Mouse (Mus musculus): ENCODE measurements at regions not wholly inside any gene's neighbourhood (a gene's known extent, or its start where the extent isn't known, plus 50 kb on each side); places are given as distances from the start of the nearest gene placed in this dataset.
A peak's percentile ranks its signal among the peaks of the same experiment; 100 is the strongest.

DNA sequence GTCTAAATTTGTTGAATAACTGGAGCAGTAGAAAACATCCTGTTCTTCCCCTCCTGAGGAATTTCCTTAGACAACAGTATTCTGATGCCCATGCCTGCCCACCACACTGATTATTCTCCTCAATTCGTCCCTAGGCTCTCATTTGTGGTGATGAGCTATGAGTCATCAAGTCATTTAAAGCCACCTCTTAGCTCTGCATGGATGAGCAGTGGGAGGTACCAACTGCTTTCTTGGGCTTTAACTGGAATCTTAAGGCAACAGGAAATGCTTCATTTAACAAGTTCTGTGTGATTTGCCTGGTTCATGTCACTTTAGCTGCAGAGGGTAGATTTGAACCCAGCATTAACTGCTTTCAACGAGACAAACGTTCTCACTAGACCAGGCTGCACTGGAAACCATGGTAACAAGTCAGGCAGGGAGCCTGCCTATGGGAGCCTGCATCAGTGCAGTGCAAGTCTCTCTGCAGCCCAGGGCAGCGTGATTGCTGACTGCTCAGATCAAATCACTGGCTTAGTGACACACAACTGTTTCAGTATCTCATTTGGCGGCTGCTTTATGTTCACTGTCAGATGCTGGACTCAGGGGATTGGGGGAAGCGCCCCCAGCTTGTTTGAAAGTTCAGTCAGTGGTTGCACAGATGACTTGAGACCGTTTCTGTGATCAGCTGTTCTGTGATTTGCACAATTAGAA is 273.5 kb upstream of the Tle4 start:
- Histone ChIP-seq H3K36me3 (no peaks in the 10 kb centered on the region), H3K4me2 (no peak overlapping the region), H3K4me3 (no peak overlapping the region), H3K9me3 (no peaks in the 10 kb centered on the region), H3K9ac (no peak overlapping the region), H3K4me1 (peaks cover 7% of the 10 kb centered on the region), H3K27me3 (replicated peaks) (peaks cover 5% of the 10 kb centered on the region; the same call in 1 of the 2 replicates), H3K27ac (replicated peaks) (no peak overlapping the region)
- 16% methylated on average over 7 of the region's 7 CpGs for WGBS
- no peak for ATAC-seq (ENCODE audit: extremely low read depth, insufficient number of reproducible peaks, low FRiP score, low TSS enrichment)

DNA sequence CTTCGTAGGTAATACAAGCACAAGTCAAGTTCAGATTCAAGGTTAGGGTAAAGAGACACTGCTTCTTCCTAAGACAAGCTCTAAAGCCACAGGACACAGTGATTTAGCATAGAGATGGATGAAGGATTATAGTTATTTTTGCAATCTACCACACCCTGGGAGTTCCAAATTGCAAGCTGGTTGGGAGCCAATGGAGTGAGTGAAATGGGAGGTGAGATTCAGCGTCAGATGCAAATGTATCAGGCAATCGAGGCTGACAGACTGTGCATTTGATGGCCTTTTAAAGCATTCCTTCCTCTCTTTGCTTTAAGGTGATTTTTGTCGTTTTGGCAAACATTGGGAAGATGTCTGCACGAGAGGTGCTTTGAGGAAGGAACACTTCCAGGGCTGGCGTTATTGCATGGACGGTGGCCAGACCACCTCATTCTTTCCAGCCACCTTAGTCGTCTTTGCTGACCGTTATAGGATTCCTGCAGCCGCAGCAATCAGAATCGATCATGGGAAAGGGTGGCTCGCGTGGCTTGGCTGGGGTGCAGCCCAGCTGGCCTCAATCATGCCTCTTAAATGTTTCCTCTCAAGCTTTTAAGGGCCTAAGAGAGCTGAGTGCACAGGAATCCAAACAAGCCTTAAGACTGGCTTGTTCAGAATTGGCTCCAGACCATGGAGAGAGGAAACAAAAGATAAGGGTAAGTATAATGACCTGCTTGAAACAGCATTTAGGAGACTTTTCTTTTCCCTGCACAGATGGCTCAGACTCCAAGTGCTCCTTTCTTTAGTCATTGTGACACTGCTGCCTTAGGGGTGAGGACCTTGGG is 265.0 kb upstream of the Tle4 start:
- 37% methylated on average over 13 of the region's 13 CpGs for WGBS
- peaks cover 6% of the 10 kb centered on the region; the same call in 1 of the 2 replicates for H3K9me3 ChIP-seq
- no peak for ATAC-seq (ENCODE audit: extremely low read depth, insufficient number of reproducible peaks, low FRiP score, low TSS enrichment)

DNA sequence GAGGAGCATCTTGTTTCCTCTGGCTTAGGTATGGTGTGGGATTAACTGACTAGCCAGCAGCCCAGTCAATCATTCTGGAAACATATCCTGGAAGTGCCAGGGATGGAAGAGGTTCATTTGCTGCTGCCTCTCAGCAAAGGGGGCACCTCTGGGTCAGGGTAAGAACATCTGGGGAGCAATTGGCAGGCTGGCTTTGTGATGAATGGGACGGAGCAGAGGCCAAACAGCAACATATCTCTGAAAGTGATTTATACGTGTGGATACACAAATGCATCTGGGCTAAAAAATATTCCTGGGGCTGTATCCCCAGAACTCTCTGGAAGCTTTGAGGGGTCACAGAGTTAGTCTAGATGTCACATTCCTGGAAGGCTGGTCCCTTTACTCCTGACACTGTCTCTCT is 257.2 kb upstream of the Tle4 start:
- 65% methylated on average over 2 of the region's 2 CpGs for WGBS
- no peak for ATAC-seq (ENCODE audit: extremely low read depth, insufficient number of reproducible peaks, low FRiP score, low TSS enrichment)

More for the DNA sequence above, 265.0 kb upstream of the Tle4 start:
- Histone ChIP-seq H3K4me2 (no peak overlapping the region), H3K9ac (no peak overlapping the region), H3K4me1 (peaks cover 11% of the 10 kb centered on the region), H3K27ac (replicated peaks) (no peak overlapping the region), H3K36me3 (no peaks in the 10 kb centered on the region), H3K27me3 (replicated peaks) (0 out of 2 replicates have a peak, but pooled peaks cover 7% of the 10 kb centered on the region), H3K4me3 (no peak overlapping the region)

DNA sequence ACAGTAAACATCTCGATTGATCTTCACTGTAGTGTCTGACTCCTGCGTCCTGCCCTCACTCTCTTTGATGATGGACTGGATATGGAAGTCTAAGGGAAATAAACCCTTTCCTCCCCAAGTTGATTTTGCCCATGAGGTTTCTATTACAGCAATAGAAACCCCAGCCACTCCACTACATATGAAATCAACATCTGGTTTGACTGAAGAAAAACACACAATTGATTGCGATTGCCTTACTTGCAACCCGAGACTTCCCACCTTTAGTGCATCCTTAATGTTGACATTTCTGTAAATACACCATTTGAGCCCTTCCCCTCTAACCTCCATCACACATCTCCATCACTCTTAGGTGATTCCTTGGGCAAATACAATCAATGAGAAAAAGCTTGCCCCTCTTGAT is 255.6 kb upstream of the Tle4 start:
- H3K27me3 ChIP-seq (replicated peaks) = no peaks in the 10 kb centered on the region

More for the DNA sequence above, 257.2 kb upstream of the Tle4 start:
- Histone ChIP-seq H3K27ac (replicated peaks) (no peak overlapping the region), H3K4me1 (no peaks in the 10 kb centered on the region), H3K9me3 (peaks cover 5% of the 10 kb centered on the region; the same call in 1 of the 2 replicates), H3K36me3 (no peaks in the 10 kb centered on the region), H3K4me3 (no peak overlapping the region), H3K9ac (no peak overlapping the region), H3K27me3 (replicated peaks) (no peaks in the 10 kb centered on the region), H3K4me2 (no peak overlapping the region)

DNA sequence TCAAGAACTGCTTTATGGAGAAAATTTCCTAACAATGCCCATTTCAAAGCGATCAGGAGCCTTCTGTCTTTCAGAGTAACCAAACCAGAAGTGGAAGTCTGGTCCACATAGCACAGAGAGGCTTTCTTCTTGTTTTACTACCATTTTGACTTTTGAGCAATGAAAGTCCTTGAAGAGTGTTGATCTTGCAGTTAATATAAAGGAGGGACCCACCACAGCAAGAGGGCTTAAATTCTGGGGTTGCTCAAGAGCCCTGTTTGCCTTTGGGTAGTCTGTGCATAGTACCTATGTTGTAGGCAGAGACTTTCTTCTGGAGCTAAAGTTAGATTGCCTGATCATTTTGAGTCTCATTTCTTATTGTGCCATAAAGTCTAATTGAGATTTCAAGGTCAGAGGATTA is 251.7 kb upstream of the Tle4 start:
- no peak for ATAC-seq (ENCODE audit: extremely low read depth, insufficient number of reproducible peaks, low FRiP score, low TSS enrichment)

More for the DNA sequence above, 255.6 kb upstream of the Tle4 start:
- H3K9ac ChIP-seq = no peak overlapping the region
- no peak for ATAC-seq (ENCODE audit: extremely low read depth, insufficient number of reproducible peaks, low FRiP score, low TSS enrichment)
- no peak overlapping the region for H3K4me3 ChIP-seq
- WGBS = 79% methylated on average over 4 of the region's 4 CpGs
- no peaks in the 10 kb centered on the region for H3K9me3 ChIP-seq
- no peak overlapping the region for H3K27ac ChIP-seq (replicated peaks)
- no peak overlapping the region for H3K4me2 ChIP-seq
- H3K36me3 ChIP-seq = no peaks in the 10 kb centered on the region
- no peaks in the 10 kb centered on the region for H3K4me1 ChIP-seq

DNA sequence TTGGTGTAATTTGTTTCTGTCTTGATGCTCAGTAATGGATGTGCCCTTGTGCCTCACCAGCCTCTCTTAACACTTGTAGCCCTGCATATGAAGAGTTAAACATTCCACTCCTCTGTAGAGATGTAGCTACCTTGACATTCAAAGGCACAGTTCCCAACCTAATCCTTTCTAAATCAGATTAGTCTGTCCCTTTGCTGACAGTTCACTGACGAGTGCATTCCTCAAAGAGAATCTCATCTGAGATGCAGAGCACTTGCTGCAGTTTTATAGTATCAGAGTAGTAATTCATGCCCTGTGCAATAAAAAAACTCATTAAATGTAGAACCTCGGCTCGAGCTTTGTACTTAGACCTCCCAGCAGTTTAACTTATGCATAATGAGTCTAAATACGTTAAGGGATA is 249.3 kb upstream of the Tle4 start:
- 0 out of 2 replicates have a peak, but pooled peaks cover 6% of the 10 kb centered on the region for H3K27me3 ChIP-seq (replicated peaks)

More for the DNA sequence above, 251.7 kb upstream of the Tle4 start:
- 76% methylated on average over 1 of the region's 1 CpGs for WGBS
- Histone ChIP-seq H3K4me3 (no peak overlapping the region), H3K9ac (no peak overlapping the region), H3K4me2 (no peak overlapping the region), H3K27ac (replicated peaks) (no peak overlapping the region), H3K36me3 (no peaks in the 10 kb centered on the region), H3K4me1 (no peaks in the 10 kb centered on the region), H3K9me3 (no peaks in the 10 kb centered on the region), H3K27me3 (replicated peaks) (0 out of 2 replicates have a peak, but pooled peaks cover 6% of the 10 kb centered on the region)

DNA sequence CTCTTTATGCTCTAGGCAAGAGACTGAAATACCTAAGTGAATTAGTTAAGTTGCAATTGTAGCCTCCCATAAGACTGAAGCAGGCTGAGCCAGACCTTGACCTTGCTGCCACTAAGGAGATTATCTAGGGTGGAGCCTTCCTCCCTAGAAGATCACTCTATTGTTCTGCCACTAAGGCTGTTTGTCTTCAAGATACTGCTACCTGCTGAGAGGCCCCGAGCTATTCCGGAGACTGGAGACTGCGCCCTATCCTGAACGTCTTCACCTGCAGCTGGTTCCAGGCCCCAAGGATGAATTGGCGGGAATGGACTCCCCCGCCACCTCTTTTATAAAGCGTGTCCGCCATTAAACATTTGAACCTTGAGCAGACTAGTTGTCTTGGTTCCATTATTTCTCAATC is 237.8 kb upstream of the Tle4 start:
- no peak overlapping the region for H3K4me2 ChIP-seq
- no peaks in the 10 kb centered on the region for H3K36me3 ChIP-seq
- H3K9me3 ChIP-seq = no peaks in the 10 kb centered on the region
- WGBS = 67% methylated on average over 8 of the region's 8 CpGs
- H3K27ac ChIP-seq (replicated peaks) = no peak overlapping the region
- H3K4me1 ChIP-seq = no peaks in the 10 kb centered on the region
- ATAC-seq (ENCODE audit: extremely low read depth, insufficient number of reproducible peaks, low FRiP score, low TSS enrichment) = no peak
- no peak overlapping the region for H3K9ac ChIP-seq
- no peak overlapping the region for H3K4me3 ChIP-seq
- no peaks in the 10 kb centered on the region for H3K27me3 ChIP-seq (replicated peaks)

More for the DNA sequence above, 249.3 kb upstream of the Tle4 start:
- Histone ChIP-seq H3K9ac (no peak overlapping the region), H3K27ac (replicated peaks) (no peak overlapping the region), H3K4me3 (no peak overlapping the region), H3K4me1 (no peaks in the 10 kb centered on the region), H3K4me2 (no peak overlapping the region), H3K36me3 (no peaks in the 10 kb centered on the region), H3K9me3 (no peaks in the 10 kb centered on the region)
- no peak for ATAC-seq (ENCODE audit: extremely low read depth, insufficient number of reproducible peaks, low FRiP score, low TSS enrichment)
- WGBS = 55% methylated on average over 4 of the region's 4 CpGs

DNA sequence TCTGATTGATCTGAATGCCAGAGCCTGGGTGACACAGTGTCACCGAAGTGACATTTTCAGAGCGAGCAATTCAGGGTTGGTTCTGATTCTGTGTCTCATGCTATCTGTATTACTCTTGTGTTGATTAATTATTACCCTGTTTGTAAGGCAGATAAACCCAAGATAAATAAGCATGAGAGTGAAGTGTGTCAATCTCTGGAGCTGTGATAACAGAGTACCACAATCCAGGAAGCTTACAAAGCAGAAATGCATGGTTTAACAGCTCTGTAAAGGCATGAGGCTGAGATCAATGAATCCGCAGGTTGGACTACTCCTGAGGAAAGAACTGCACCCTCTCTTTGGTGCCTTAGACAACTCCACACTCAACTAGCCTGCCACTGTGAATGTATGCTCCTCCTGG is 218.5 kb upstream of the Tle4 start:
- Histone ChIP-seq H3K4me3 (no peak overlapping the region), H3K9ac (no peak overlapping the region), H3K27ac (replicated peaks) (no peak overlapping the region), H3K4me1 (no peaks in the 10 kb centered on the region), H3K9me3 (no peaks in the 10 kb centered on the region), H3K4me2 (no peak overlapping the region), H3K27me3 (replicated peaks) (no peaks in the 10 kb centered on the region), H3K36me3 (no peaks in the 10 kb centered on the region)
- ATAC-seq (ENCODE audit: extremely low read depth, insufficient number of reproducible peaks, low FRiP score, low TSS enrichment) = no peak
- WGBS = 56% methylated on average over 3 of the region's 3 CpGs

DNA sequence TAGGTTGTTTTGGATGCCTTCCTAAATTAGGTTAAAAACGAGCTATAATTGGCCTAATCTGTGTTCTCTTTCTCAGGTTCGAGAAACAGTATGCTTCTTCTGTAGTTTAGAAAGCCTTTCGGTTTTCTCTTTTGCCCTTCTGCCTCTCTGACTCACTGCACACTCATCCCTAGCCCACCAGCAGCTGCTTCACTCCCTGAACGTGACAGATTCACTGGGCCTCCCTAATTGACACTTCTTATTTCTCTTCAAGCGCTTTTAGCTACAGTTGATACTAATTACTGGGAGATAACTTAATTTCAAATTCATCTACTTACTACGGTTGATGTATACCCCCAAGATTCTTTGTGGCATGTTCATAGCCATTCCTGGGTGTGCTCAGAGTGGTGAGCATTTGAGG is 208.9 kb upstream of the Tle4 start:
- peaks cover 15% of the 10 kb centered on the region for H3K4me1 ChIP-seq
- no peak overlapping the region for H3K4me2 ChIP-seq
- H3K27me3 ChIP-seq (replicated peaks) = peaks cover 44% of the 10 kb centered on the region
- no peak overlapping the region for H3K9ac ChIP-seq
- H3K4me3 ChIP-seq = no peak overlapping the region
- 65% methylated on average over 6 of the region's 6 CpGs for WGBS
- no peak overlapping the region for H3K27ac ChIP-seq (replicated peaks)
- H3K9me3 ChIP-seq = no peaks in the 10 kb centered on the region
- no peak for ATAC-seq (ENCODE audit: extremely low read depth, insufficient number of reproducible peaks, low FRiP score, low TSS enrichment)
- no peaks in the 10 kb centered on the region for H3K36me3 ChIP-seq

DNA sequence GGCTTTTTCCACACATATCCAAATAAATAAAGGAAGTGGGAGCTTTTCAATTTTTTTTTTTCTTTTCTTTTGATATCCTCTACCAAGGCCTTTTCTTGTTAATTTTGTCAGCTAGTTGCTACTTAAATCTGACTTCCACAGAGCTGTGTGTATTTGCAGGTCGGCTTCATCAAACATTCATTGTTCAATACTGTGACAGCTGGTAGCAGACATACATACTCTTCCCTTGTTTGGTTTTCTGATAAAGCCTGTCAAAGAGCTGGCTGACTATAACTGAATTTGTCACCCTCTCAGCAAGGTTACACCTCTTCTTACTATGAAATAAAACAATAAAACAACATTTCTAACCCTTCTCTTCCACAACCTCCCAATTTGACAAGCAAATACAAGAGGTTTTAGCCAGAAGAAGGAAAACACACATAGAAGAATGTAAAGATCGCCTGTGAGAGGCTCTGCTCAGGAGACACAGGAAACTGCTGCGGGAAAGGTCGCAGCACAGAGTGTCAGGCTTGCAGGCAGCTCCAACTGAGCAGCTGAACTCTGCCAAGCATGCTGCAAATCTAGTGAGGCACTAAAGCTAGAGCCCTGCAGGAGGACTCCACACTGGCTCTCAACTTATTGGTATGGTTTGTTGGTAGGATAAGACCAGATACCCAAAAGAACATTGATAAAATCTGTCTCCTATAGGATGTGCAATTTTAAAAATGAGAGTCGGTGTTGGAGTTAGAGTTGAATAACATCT is 205.2 kb upstream of the Tle4 start:
- H3K27ac ChIP-seq (replicated peaks) = no peak overlapping the region
- no peaks in the 10 kb centered on the region for H3K36me3 ChIP-seq
- 14% methylated on average over 5 of the region's 5 CpGs for WGBS
- H3K27me3 ChIP-seq (replicated peaks) = peaks cover 64% of the 10 kb centered on the region
- H3K4me1 ChIP-seq = peaks cover 19% of the 10 kb centered on the region
- H3K9ac ChIP-seq = no peak overlapping the region
- no peaks in the 10 kb centered on the region for H3K9me3 ChIP-seq
- no peak for ATAC-seq (ENCODE audit: extremely low read depth, insufficient number of reproducible peaks, low FRiP score, low TSS enrichment)
- H3K4me3 ChIP-seq = no peak overlapping the region
- H3K4me2 ChIP-seq = peak overlapping the region; percentile 31

DNA sequence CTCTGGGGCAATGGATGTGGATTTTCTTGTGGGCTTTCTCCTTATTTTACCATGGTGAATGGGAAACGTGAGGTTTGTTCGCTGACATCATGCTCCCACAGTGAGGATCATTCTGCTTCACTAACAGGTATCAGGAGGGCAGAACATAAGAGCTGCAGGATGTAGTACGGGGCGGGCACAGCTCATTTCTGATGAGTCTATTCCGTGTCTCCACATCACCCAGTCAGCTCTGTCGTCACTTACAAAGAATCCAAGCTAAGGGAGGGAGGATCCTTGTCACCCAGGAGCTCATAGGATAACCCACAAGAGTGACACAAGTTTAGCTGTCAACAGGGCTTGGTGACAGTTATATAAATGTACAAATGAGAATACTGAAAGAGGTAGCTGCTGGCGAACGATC is 203.8 kb upstream of the Tle4 start:
- no peaks in the 10 kb centered on the region for H3K36me3 ChIP-seq
- peaks cover 19% of the 10 kb centered on the region for H3K4me1 ChIP-seq
- no peak overlapping the region for H3K4me3 ChIP-seq
- peaks cover 65% of the 10 kb centered on the region for H3K27me3 ChIP-seq (replicated peaks)
- 0 out of 2 replicates have a peak overlapping the region, but pooled peaks have one; percentile 9 for H3K4me2 ChIP-seq
- H3K27ac ChIP-seq (replicated peaks) = no peak overlapping the region
- no peak overlapping the region for H3K9ac ChIP-seq
- ATAC-seq (ENCODE audit: extremely low read depth, insufficient number of reproducible peaks, low FRiP score, low TSS enrichment) = no peak; the same call in 1 of the 2 replicates
- WGBS = 39% methylated on average over 8 of the region's 8 CpGs
- H3K9me3 ChIP-seq = no peaks in the 10 kb centered on the region

All from heart, embryonic 13.5 days (tissue).